ENCODE assay signal across 16 mouse cellular contexts in the genomic region with DNA sequence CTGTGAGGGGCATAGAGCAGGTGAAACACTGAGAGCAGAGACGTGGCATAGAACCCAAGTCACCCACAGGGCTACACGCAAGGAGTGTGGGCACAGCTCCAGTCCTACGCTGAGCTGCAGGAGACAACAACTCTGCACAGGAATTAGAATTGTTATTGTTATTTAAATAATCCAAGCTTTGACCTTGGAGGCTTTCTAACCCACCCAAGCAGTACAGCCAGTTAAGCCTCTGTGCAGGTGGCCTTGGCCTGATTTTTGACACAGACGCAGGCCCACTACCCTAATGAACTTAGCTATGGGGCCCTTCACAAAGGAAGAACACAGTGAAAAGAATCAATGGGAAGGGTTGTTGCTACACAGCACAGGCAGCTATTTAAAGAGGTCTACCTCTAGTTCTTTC.
A peak's percentile ranks its signal among the peaks of the same experiment; 100 is the strongest.
DNase-seq lines count a peak whose midpoint lies in the region.
"Had no signal": no experiment of that assay in that cellular context is flagged by ENCODE, and none has a peak within 500 bp of the region (broad histone marks: within the 10 kb centered on the region; RNA-seq: fewer than 3 reads in every experiment).

No protein-coding gene starts in this region.

- peak; percentile 28 to 41 for DNase-seq in cerebellum, postnatal 10 days
- DNase-seq in cerebellum, adult 11 months, result no peak
- DNase-seq in heart, adult 11 months, result peak; percentile 50
- DNase-seq in heart, adult 9 months (ENCODE audit: low spot score in 2 of 2), result no peak
- peak; percentile 61 for DNase-seq in R1 (ENCODE audit: low read depth, low spot score)
- DNase-seq in retina, postnatal 1 day, result peak; percentile 27
- no peak for DNase-seq in yolk sac, embryonic 10.5 days (ENCODE audit: low spot score)
- DNase-seq: adrenal gland, postnatal 10 days; B cell, adult 2 months; forebrain, postnatal 0 days; gastrocnemius, adult 2 months; gastrocnemius, postnatal 14 days; heart, adult 18-20 months; heart, postnatal 14 days; heart, postnatal 4 days; kidney, adult 8-10 months had no signal

Comparison
In these comparisons a context has a peak if more than half of its experiments do, and no peak if none do; other contexts are left out.
1. DNase-seq: peak in cerebellum, postnatal 10 days (2 of 2), heart, adult 11 months (single experiment), R1 (single experiment) and retina, postnatal 1 day (single experiment); none in cerebellum, adult 11 months (single experiment), heart, adult 9 months (0 of 2) and yolk sac, embryonic 10.5 days (single experiment).